15 mouse cellular contexts compared by ENCODE assay signal in genomic region chr4:127264183-127264554, GRCm38 (mm10). TPM values are rescaled to one million over a fixed set of nuclear protein-coding genes. Genes with fewer than 3 reads are reported as not detected.
DNase-seq lines count a peak whose midpoint lies in the region; ATAC-seq and TF ChIP-seq lines count a peak whose summit lies in the region.
"Had no signal": no experiment of that assay in that cellular context is flagged by ENCODE, and none has a peak within 500 bp of the region (broad histone marks: within the 10 kb centered on the region; RNA-seq: fewer than 3 reads in every experiment).

No protein-coding gene starts in this region.

- peaks cover 6% of the 10 kb centered on the region for H3K4me1 ChIP-seq in heart, embryonic 15.5 days (replicated peaks)
- peaks cover 3% of the 10 kb centered on the region; the same call in 1 of the 2 replicates for H3K4me1 ChIP-seq in liver, adult 2 months (ENCODE audit: control insufficient read depth, insufficient read depth, low read length)
- H3K4me1 ChIP-seq in brown adipose tissue, adult 24 weeks (ENCODE audit: control insufficient read depth, insufficient read depth, insufficient read length, low read length): peaks cover 2% of the 10 kb centered on the region; the same call in 1 of the 2 replicates
- H3K4me1 ChIP-seq in liver, embryonic 11.5 days (replicated peaks; ENCODE audit: control insufficient read depth, insufficient read depth, low read length): peaks cover 6% of the 10 kb centered on the region
- H3K4me1 ChIP-seq: embryonic facial prominence, embryonic 12.5 days; liver, embryonic 15.5 days; midbrain, embryonic 13.5 days had no signal

- H3K27ac ChIP-seq in heart, embryonic 15.5 days: peak overlapping the region; percentile 68
- peak overlapping the region; percentile 92 for H3K27ac ChIP-seq in liver, adult 2 months (replicated peaks; ENCODE audit: insufficient read depth, low read depth, low read length)
- H3K27ac ChIP-seq in brown adipose tissue, adult 24 weeks (replicated peaks; ENCODE audit: low read depth, low read length): peak overlapping the region; percentile 64
- no peak overlapping the region for H3K27ac ChIP-seq in liver, embryonic 11.5 days (ENCODE audit: low read depth, low read length)
- H3K27ac ChIP-seq: embryonic facial prominence, embryonic 12.5 days; liver, embryonic 15.5 days; midbrain, embryonic 13.5 days had no signal

- H3K4me3 ChIP-seq in heart, embryonic 15.5 days: no peak overlapping the region
- H3K4me3 ChIP-seq in liver, adult 2 months (ENCODE audit: insufficient read depth, low read depth, low read length): no peak overlapping the region
- no peak overlapping the region for H3K4me3 ChIP-seq in brown adipose tissue, adult 24 weeks (ENCODE audit: insufficient read depth, low read depth, low read length)
- H3K4me3 ChIP-seq in liver, embryonic 11.5 days (ENCODE audit: low read depth, low read length): no peak overlapping the region
- H3K4me3 ChIP-seq: embryonic facial prominence, embryonic 12.5 days; liver, embryonic 15.5 days; midbrain, embryonic 13.5 days had no signal

- no peaks in the 10 kb centered on the region for H3K9me3 ChIP-seq in heart, embryonic 15.5 days (replicated peaks)
- H3K9me3 ChIP-seq in liver, embryonic 11.5 days (ENCODE audit: control insufficient read depth, low read length): no peaks in the 10 kb centered on the region
- H3K9me3 ChIP-seq: embryonic facial prominence, embryonic 12.5 days; liver, embryonic 15.5 days; midbrain, embryonic 13.5 days had no signal

- peak; percentile 41; the same call in 1 of the 2 replicates for ATAC-seq in heart, embryonic 15.5 days (replicated peaks; ENCODE audit: insufficient number of reproducible peaks, insufficient read depth, low FRiP score, low read depth)
- ATAC-seq in liver, embryonic 11.5 days (replicated peaks; ENCODE audit: low FRiP score): peak; percentile 9; the same call in 1 of the 2 replicates
- ATAC-seq: activated CD4-positive, CD25-positive, alpha-beta regulatory T cell, adult 4 months; CD4-positive, CD25-positive, alpha-beta regulatory T cell, adult 4 months; midbrain, embryonic 13.5 days had no signal

- no peaks in the 10 kb centered on the region for H3K79me2 ChIP-seq in liver, adult 2 months (ENCODE audit: control insufficient read depth, insufficient read depth, low read length)

- TF ChIP-seq POLR2A in liver, adult 2 months (IDR thresholded peaks at IDR 0.05; ENCODE audit: extremely low read depth, insufficient read depth, low read length): no peak

- no peak for TF ChIP-seq CTCF in liver, adult 2 months (IDR thresholded peaks at IDR 0.05; ENCODE audit: low read depth, low read length)

- DNase-seq in heart, adult 18-20 months: no peak
- no peak for DNase-seq in liver, adult 2 months (ENCODE audit: extremely low read depth, low read depth, low spot score)
- DNase-seq in liver: no peak
- no peak for DNase-seq in liver, embryonic 11.5 days (ENCODE audit: low spot score)
- no peak for DNase-seq in layer of hippocampus, adult 9-11 months
- DNase-seq: cerebellum, postnatal 36 days; right cerebral cortex, postnatal 14 days had no signal

- no peaks in the 10 kb centered on the region for H3K36me3 ChIP-seq in heart, embryonic 15.5 days
- H3K36me3 ChIP-seq in liver, adult 2 months (ENCODE audit: control insufficient read depth, insufficient read depth, low read length): no peaks in the 10 kb centered on the region
- H3K36me3 ChIP-seq in liver, embryonic 11.5 days (ENCODE audit: control insufficient read depth, insufficient read depth, low read length): no peaks in the 10 kb centered on the region
- H3K36me3 ChIP-seq: embryonic facial prominence, embryonic 12.5 days; liver, embryonic 15.5 days; midbrain, embryonic 13.5 days had no signal

- H3K9ac ChIP-seq in heart, embryonic 15.5 days: no peak overlapping the region
- H3K9ac ChIP-seq in liver, adult 2 months (ENCODE audit: low read depth, low read length): no peak overlapping the region; the same call in 1 of the 2 replicates
- H3K9ac ChIP-seq in liver, embryonic 11.5 days (ENCODE audit: low read depth, low read length): no peak overlapping the region
- H3K9ac ChIP-seq: embryonic facial prominence, embryonic 12.5 days; liver, embryonic 15.5 days; midbrain, embryonic 13.5 days had no signal

- no peak overlapping the region for H3K4me2 ChIP-seq in heart, embryonic 15.5 days
- peak overlapping the region; percentile 41 for H3K4me2 ChIP-seq in liver, embryonic 11.5 days
- H3K4me2 ChIP-seq: embryonic facial prominence, embryonic 12.5 days; liver, embryonic 15.5 days; midbrain, embryonic 13.5 days had no signal

- WGBS in heart, embryonic 15.5 days: 41% methylated on average over 5 of the region's 5 CpGs
- WGBS in liver, adult 2 months: 67% methylated on average over 5 of the region's 5 CpGs
- WGBS in liver, embryonic 11.5 days: 33% methylated on average over 5 of the region's 5 CpGs

- H3K27me3 ChIP-seq in heart, embryonic 15.5 days: no peaks in the 10 kb centered on the region
- H3K27me3 ChIP-seq in liver, adult 2 months (ENCODE audit: control insufficient read depth, insufficient read depth, low read length): no peaks in the 10 kb centered on the region
- no peaks in the 10 kb centered on the region for H3K27me3 ChIP-seq in liver, embryonic 11.5 days (replicated peaks; ENCODE audit: control insufficient read depth, insufficient read depth, low read length)
- H3K27me3 ChIP-seq: liver, embryonic 15.5 days; midbrain, embryonic 13.5 days had no signal

RNA-seq across cellular contexts. Expression of gene Smim12, which starts 20.6 kb away (rescaled TPM):
- 52.0 and 60.7 TPM in 2 replicates for polyA plus RNA-seq in heart, embryonic 15.5 days (2015; fragmentation: Nextera tagmentation; extraction: Ambion mirVana)
- total RNA-seq in heart, adult 18-20 months (2021): 10 to 100 TPM; 54.9 to 61.9 TPM
- total RNA-seq in liver, adult 2 months (2014; rRNA removed): 24.4 and 27.1 TPM in 2 replicates
- 24.1 and 32.3 TPM in 2 replicates for polyA plus RNA-seq in liver, adult 2 months (2012; rRNA removed)
- 30.7 and 42.6 TPM in 2 replicates for polyA plus RNA-seq in brown adipose tissue, adult 24 weeks (2012; ENCODE audit: insufficient read depth, insufficient read length, missing spikeins)
- 56.5 and 56.9 TPM in 2 replicates for polyA plus RNA-seq in liver, embryonic 11.5 days (2014; fragmentation: Nextera tagmentation; extraction: Ambion mirVana)

RNA-seq across cellular contexts. Expression of gene Gja4, which starts 49.7 kb away (rescaled TPM):
- 30.8 and 38.1 TPM in 2 replicates for polyA plus RNA-seq in heart, embryonic 15.5 days (2015; fragmentation: Nextera tagmentation; extraction: Ambion mirVana)
- 1 to 10 TPM; 7.2 to 7.8 TPM for total RNA-seq in heart, adult 18-20 months (2021)
- total RNA-seq in liver, adult 2 months (2014; rRNA removed): 1.5 and 1.9 TPM in 2 replicates
- polyA plus RNA-seq in liver, adult 2 months (2012; rRNA removed): 8.0 and 8.8 TPM in 2 replicates
- 2.3 and 3.4 TPM in 2 replicates for polyA plus RNA-seq in brown adipose tissue, adult 24 weeks (2012; ENCODE audit: insufficient read depth, insufficient read length, missing spikeins)
- 4.4 and 5.5 TPM in 2 replicates for polyA plus RNA-seq in liver, embryonic 11.5 days (2014; fragmentation: Nextera tagmentation; extraction: Ambion mirVana)
- total RNA-seq: hematopoietic stem cell, adult 5-6 weeks had no signal
- polyA plus RNA-seq: activated CD4-positive, CD25-positive, alpha-beta regulatory T cell, adult 4 months; CD4-positive, CD25-positive, alpha-beta regulatory T cell, adult 4 months had no signal
